In genomic region chr8:115143530-115144320, GRCm38 (mm10) we compare ENCODE assay signal across 14 mouse cellular contexts.
DNase-seq lines count a peak whose midpoint lies in the region; ATAC-seq lines count a peak whose summit lies in the region.
"Had no signal": no experiment of that assay in that cellular context is flagged by ENCODE, and none has a peak within 500 bp of the region (broad histone marks: within the 10 kb centered on the region; RNA-seq: fewer than 3 reads in every experiment).

No protein-coding gene starts in this region.

- H3K4me3 ChIP-seq in midbrain, embryonic 11.5 days (ENCODE audit: low read depth, low read length) = no peak overlapping the region
- no peak overlapping the region for H3K4me3 ChIP-seq in midbrain, embryonic 15.5 days
- no peak overlapping the region for H3K4me3 ChIP-seq in kidney, embryonic 15.5 days (replicated peaks)
- H3K4me3 ChIP-seq: forebrain, embryonic 15.5 days; heart, embryonic 12.5 days; liver, embryonic 13.5 days; neural tube, embryonic 13.5 days had no signal

- peaks cover 3% of the 10 kb centered on the region; the same call in 1 of the 2 replicates for H3K27me3 ChIP-seq in midbrain, embryonic 11.5 days (ENCODE audit: control insufficient read depth, insufficient read depth, low read length)
- H3K27me3 ChIP-seq in midbrain, embryonic 15.5 days (replicated peaks) = peaks cover 7% of the 10 kb centered on the region; the same call in 1 of the 2 replicates
- H3K27me3 ChIP-seq in kidney, embryonic 15.5 days = no peaks in the 10 kb centered on the region
- H3K27me3 ChIP-seq: liver, embryonic 13.5 days had no signal

- peak; percentile 77 for ATAC-seq in midbrain, embryonic 11.5 days (ENCODE audit: low FRiP score)
- no peak for ATAC-seq in midbrain, embryonic 15.5 days (replicated peaks)
- ATAC-seq in kidney, embryonic 15.5 days (replicated peaks; ENCODE audit: low FRiP score) = peak; percentile 84
- ATAC-seq: forebrain, embryonic 15.5 days had no signal

- no peak overlapping the region for H3K9ac ChIP-seq in midbrain, embryonic 11.5 days (ENCODE audit: low read length)
- no peak overlapping the region for H3K9ac ChIP-seq in midbrain, embryonic 15.5 days
- H3K9ac ChIP-seq in kidney, embryonic 15.5 days = no peak overlapping the region
- H3K9ac ChIP-seq: forebrain, embryonic 15.5 days; heart, embryonic 12.5 days; liver, embryonic 13.5 days; neural tube, embryonic 13.5 days had no signal

- no peak overlapping the region for H3K27ac ChIP-seq in midbrain, embryonic 11.5 days (ENCODE audit: low read depth, low read length)
- H3K27ac ChIP-seq in midbrain, embryonic 15.5 days = no peak overlapping the region
- peak overlapping the region; percentile 61 for H3K27ac ChIP-seq in kidney, embryonic 15.5 days
- H3K27ac ChIP-seq: forebrain, embryonic 15.5 days; liver, embryonic 13.5 days; neural tube, embryonic 13.5 days had no signal

- no peaks in the 10 kb centered on the region for H3K36me3 ChIP-seq in midbrain, embryonic 11.5 days (ENCODE audit: control insufficient read depth, insufficient read depth, low read length)
- no peaks in the 10 kb centered on the region for H3K36me3 ChIP-seq in midbrain, embryonic 15.5 days (replicated peaks)
- no peaks in the 10 kb centered on the region for H3K36me3 ChIP-seq in kidney, embryonic 15.5 days
- H3K36me3 ChIP-seq: forebrain, embryonic 15.5 days; heart, embryonic 12.5 days; liver, embryonic 13.5 days; neural tube, embryonic 13.5 days had no signal

- H3K4me1 ChIP-seq in midbrain, embryonic 11.5 days (ENCODE audit: control insufficient read depth, insufficient read depth, low read length) = peaks cover 14% of the 10 kb centered on the region
- peaks cover 13% of the 10 kb centered on the region for H3K4me1 ChIP-seq in midbrain, embryonic 15.5 days
- peaks cover 31% of the 10 kb centered on the region for H3K4me1 ChIP-seq in kidney, embryonic 15.5 days
- H3K4me1 ChIP-seq: liver, embryonic 13.5 days had no signal

- H3K4me2 ChIP-seq in midbrain, embryonic 11.5 days = no peak overlapping the region
- no peak overlapping the region for H3K4me2 ChIP-seq in midbrain, embryonic 15.5 days
- H3K4me2 ChIP-seq in kidney, embryonic 15.5 days = no peak overlapping the region
- H3K4me2 ChIP-seq: forebrain, embryonic 15.5 days; heart, embryonic 12.5 days; liver, embryonic 13.5 days; neural tube, embryonic 13.5 days had no signal

- WGBS in midbrain, embryonic 11.5 days = 22% methylated on average over 9 of the region's 9 CpGs
- WGBS in midbrain, embryonic 15.5 days = 27% methylated on average over 9 of the region's 9 CpGs
- WGBS in kidney, embryonic 15.5 days = 24% methylated on average over 9 of the region's 9 CpGs

- peak; percentile 28 for DNase-seq in adrenal gland, adult 2 months
- no peak for DNase-seq in adrenal gland, postnatal 14 days
- DNase-seq in midbrain, embryonic 11.5 days (ENCODE audit: low spot score, missing footprints) = peak; percentile 91
- DNase-seq in retina, embryonic 14.5 days (ENCODE audit: low spot score) = peak; percentile 66
- DNase-seq in thymus, adult 18-20 months = no peak
- DNase-seq in layer of hippocampus, adult 9-11 months = no peak
- DNase-seq: cerebellum, adult 2 months; liver, embryonic 13.5 days; lung, postnatal 14 days had no signal

- no peaks in the 10 kb centered on the region for H3K9me3 ChIP-seq in midbrain, embryonic 11.5 days (ENCODE audit: control insufficient read depth, low read length)
- no peaks in the 10 kb centered on the region for H3K9me3 ChIP-seq in midbrain, embryonic 15.5 days
- H3K9me3 ChIP-seq in kidney, embryonic 15.5 days (replicated peaks) = no peaks in the 10 kb centered on the region
- H3K9me3 ChIP-seq: forebrain, embryonic 15.5 days; heart, embryonic 12.5 days; liver, embryonic 13.5 days; neural tube, embryonic 13.5 days had no signal

Comparison
In these comparisons a context has a peak if more than half of its experiments do, and no peak if none do; other contexts are left out.
1. DNase-seq: peak in adrenal gland, adult 2 months (single experiment), midbrain, embryonic 11.5 days (single experiment) and retina, embryonic 14.5 days (single experiment); none in adrenal gland, postnatal 14 days (single experiment), thymus, adult 18-20 months (0 of 2) and layer of hippocampus, adult 9-11 months (single experiment).